Mouse (Mus musculus) gastrocnemius, adult 18-20 months (tissue): Measurements from ENCODE around the gene Car14. TPM values are rescaled to one million over a fixed set of nuclear protein-coding genes. Genes with fewer than 3 reads are reported as not detected.
"Not testable (repeated sequence)": the region's sequence is repeated elsewhere in the genome, so short reads cannot be mapped to it uniquely, and the experiment has no call there.

Experiments used
- DNase-seq: peaks from one replicate; pipeline ENCODE4 v3.0.0; 2021; ENCODE audit warnings: low spot score
- total RNA-seq, 2 experiments: library from RNA; stranded (reverse); gene quantifications; 2 replicates each; pipeline ENCODE4 v1.2.3; 2021

Car14 gene
- total RNA-seq, 2 experiments from 2014 or later, result 54.2 to 76.9 TPM

DNA sequence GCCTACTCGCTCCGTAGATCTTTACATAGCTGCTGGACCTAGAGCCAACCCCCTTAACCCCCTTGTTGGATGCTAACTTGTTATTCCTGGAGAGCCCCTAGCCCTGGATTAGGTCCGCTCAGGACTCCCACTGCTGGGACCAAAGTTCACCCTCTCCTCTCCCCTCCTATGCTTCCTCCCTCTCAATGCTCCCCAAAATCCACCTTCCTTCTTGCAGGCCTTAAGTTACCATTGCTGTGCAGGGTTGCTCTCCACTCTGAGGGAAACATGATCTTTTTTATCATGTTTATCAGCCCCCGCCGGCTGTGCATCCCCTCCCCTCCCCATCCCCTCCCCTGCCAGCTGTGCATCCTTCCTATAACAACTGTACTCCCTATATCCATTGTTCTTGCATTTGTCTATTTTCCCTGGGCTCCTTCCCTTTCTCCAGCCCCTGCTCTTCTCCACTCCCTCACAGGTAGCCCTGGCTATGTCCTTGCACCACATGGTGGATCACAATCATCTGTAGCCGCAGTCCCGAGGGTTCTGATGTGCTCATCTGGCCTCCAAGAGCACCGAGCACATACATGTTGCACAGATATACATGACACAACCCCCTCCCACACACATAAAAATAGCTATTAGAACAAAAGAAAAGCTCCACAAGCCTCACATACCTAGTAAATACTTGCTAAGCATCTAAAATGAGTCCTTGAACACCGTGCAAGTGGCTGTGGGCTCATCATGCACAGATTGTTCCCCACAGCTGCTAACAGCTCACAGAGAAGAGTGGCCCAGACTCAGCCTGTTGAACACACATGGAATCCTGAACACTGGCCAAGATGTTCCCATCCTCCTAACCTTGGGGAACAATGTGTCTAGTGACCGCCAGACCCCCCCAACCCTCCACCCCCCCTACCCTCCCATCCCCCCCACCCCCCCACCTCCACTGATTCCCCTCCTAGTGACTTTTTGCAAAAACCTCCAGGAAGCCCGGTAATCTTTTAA is 12.1 kb downstream of the Car14 start:
- no peak for DNase-seq

- no peak for DNase-seq
These were observed 13.1 kb downstream of the Car14 start, which contains the start of gene BC028528 for GRCm38 (mm10) chr3:95891211-95892065. TSS of gene BC028528 (minus strand) at chr3:95892005.

GRCm38 (mm10) chr3:95889664-95890063 is 14.8 kb downstream of the Car14 start:
- DNase-seq, result no peak

- DNase-seq, result no peak
These were observed 16.9 kb downstream of the Car14 start for GRCm38 (mm10) chr3:95887596-95887995.

- no peak for DNase-seq
These were observed 20.1 kb downstream of the Car14 start for GRCm38 (mm10) chr3:95884400-95884799.

GRCm38 (mm10) chr3:95882816-95883425 is 21.6 kb downstream of the Car14 start:
- peak; percentile 87 for DNase-seq

GRCm38 (mm10) chr3:95881979-95882815 is 22.3 kb downstream of the Car14 start, which contains the start of gene Ciart:
TSS of gene Ciart (minus strand) at chr3:95882251.
- peak; percentile 96 for DNase-seq

GRCm38 (mm10) chr3:95879063-95879462 is 25.4 kb downstream of the Car14 start:
- DNase-seq, result no peak

DNA sequence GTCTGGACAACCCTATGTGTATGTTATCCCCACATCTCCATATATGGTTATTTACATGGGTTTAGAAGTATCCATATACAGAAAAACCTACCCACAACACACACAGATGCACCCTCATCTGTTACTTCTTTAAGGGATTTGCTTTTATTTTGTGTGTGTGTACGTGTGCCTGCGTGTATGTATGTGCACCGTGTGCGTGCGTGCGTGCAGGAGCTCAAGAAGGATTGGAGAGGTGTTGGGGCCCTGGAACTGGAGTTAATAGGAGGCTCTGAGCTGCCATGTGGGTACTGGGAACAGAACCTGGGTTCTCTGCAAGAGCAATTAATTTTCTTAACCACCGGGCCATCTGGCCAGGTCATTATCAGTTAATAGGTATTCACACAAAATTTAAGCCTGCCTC is 32.4 kb downstream of the Car14 start:
- DNase-seq, result no peak

GRCm38 (mm10) chr3:95871392-95871867 is 33.1 kb downstream of the Car14 start, which contains the start of gene Mrps21:
TSS of gene Mrps21 (minus strand) at chr3:95871519.
- peak; percentile 88 for DNase-seq

GRCm38 (mm10) chr3:95870976-95871375 is 33.5 kb downstream of the Car14 start:
- DNase-seq, result no peak

GRCm38 (mm10) chr3:95867408-95867807 is 37.1 kb downstream of the Car14 start:
- no peak for DNase-seq

DNA sequence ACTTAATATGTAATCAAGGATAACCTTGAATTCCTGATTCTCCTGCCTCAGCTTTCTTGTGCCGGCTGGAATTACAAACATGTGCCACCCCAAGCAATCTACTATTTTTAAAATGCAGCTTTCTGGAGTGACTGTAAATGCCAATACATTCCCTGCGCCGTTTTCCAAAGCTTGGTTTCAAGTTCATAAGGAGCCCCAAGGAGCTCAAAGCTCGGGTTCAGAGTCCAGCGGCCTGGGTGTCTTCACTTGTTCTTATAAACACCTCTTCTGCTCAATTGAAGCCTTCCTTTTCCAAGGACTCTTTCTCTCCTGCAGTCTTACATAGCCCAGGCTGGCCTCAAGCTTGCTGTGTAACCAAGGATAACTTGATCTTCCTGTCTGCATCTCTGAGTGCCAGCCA is 38.4 kb downstream of the Car14 start:
- DNase-seq, result no peak

DNA sequence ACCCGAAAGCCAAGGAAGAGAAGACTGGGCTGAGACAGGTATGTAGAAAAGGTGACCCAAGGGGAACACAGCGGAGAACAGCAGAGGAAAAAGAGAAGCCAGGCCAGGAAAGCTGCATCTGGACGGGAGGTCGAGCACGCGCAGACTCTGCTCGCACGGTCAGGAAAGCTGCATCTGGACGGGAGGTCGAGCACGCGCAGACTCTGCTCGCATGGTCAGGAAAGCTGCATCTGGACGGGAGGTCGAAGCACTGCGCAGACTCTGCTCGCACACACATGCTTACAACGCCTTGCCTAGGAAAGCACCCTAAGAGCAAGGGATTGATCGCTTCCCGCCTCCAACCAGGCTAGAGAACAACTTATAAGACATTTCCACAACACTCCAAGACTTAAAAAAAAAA is 38.9 kb downstream of the Car14 start:
- no peak for DNase-seq

- DNase-seq, result peak; percentile 16
These were observed 39.4 kb downstream of the Car14 start for GRCm38 (mm10) chr3:95865050-95865449.

GRCm38 (mm10) chr3:95863578-95863977 is 40.9 kb downstream of the Car14 start:
- DNase-seq, result no peak

DNA sequence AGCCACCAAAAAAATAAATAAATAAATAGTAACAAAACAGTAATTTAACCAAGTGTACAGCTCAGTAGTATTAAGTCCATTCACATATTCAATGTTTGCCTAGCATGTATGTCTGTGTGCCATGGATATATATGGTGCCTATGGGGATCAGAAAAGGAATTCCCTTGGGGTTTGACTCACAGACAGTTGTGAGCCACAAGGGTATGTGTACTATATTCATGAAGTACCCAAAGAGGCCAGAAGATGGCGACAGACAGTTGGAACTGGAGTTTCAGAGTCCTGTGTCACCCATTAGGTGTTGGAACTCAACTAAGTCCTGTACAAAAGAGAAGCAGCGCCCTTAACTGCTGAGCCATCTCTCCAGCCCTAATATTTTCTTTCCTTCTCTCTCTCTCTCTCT is 42.7 kb downstream of the Car14 start:
- peak; percentile 87 for DNase-seq

DNA sequence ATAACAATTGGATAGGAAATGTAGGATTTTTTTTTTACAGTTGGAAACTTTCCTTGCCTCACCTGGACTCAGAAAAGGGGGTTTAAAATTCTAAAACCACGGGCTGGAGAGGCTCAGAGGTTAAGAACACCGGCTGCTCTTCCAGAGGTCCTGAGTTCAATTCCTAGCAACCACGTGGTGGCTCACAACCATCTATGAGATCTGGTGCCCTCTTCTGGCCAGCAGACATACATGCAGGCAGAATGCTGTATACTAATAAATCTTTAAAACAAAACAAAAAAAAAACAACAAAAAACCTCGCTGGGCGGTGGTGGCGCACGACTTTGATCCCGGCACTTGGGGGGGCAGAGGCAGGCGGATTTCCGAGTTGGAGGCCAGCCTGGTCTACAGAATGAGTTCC is 43.3 kb downstream of the Car14 start:
- no peak for DNase-seq

GRCm38 (mm10) chr3:95860323-95860722 is 44.2 kb downstream of the Car14 start:
- DNase-seq, result no peak

DNA sequence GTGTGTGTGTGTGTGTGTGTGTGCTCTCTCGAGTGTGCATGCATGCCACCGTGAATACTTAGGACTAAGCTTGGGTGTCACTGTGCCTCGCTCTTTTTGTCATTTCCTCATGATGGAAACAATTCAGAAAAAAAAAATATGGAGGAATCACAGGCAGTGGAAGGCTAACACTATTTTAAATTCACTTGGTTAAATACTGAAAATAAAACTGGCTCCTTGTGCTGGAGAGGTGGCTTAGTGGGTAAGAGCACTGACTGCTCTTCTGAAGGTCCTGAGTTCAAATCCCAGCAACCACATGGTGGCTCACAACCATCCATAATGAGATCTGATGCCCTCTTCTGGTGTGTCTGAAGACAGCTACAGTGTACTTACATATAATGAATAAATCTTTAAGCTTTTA is 46.2 kb downstream of the Car14 start:
- DNase-seq, result not testable (repeated sequence)
